Mouse (Mus musculus) thymus, postnatal 10 days (tissue): ENCODE measurements around the gene Tmed2.
"Not testable (repeated sequence)": the region's sequence is repeated elsewhere in the genome, so short reads cannot be mapped to it uniquely, and the experiment has no call there.

Experiments used
- DNase-seq, 2 experiments: peaks; one replicate each; pipeline ENCODE4 v3.0.0; 2021; ENCODE audit warnings: low spot score in 2 of 2

Tmed2 gene

GRCm38 (mm10) chr5:124528351-124528750 lies 12.1 kb upstream of the Tmed2 start:
- DNase-seq: no peak

- no peak for DNase-seq
Measured at GRCm38 (mm10) chr5:124528791-124529190, 11.7 kb upstream of the Tmed2 start.

GRCm38 (mm10) chr5:124529191-124529651 lies 11.3 kb upstream of the Tmed2 start:
- DNase-seq: no peak

- no peak for DNase-seq
Measured at GRCm38 (mm10) chr5:124529697-124530096, 10.8 kb upstream of the Tmed2 start.

- DNase-seq: peak; percentile 74 to 79
Measured at GRCm38 (mm10) chr5:124530655-124531582, 9.6 kb upstream of the Tmed2 start, which contains the start of gene Rilpl1. Gene Rilpl1, minus strand, starts transcription at chr5:124531391.

- DNase-seq: no peak
Measured at GRCm38 (mm10) chr5:124531583-124531930, 8.9 kb upstream of the Tmed2 start.

- DNase-seq: no peak
Measured at GRCm38 (mm10) chr5:124532451-124532850, 8.0 kb upstream of the Tmed2 start.

- DNase-seq: no peak
Measured at GRCm38 (mm10) chr5:124535016-124535415, 5.5 kb upstream of the Tmed2 start.

GRCm38 (mm10) chr5:124536776-124537175 lies 3.7 kb upstream of the Tmed2 start:
- no peak for DNase-seq

- peak; percentile 62 to 76 for DNase-seq
Measured at GRCm38 (mm10) chr5:124538813-124539792, 1.4 kb upstream of the Tmed2 start.

- no peak for DNase-seq
Measured at GRCm38 (mm10) chr5:124539905-124540304, 590 bp upstream of the Tmed2 start.

- peak; percentile 60 to 61 for DNase-seq
Measured at GRCm38 (mm10) chr5:124540905-124541601, 558 bp downstream of the Tmed2 start.

- DNase-seq: no peak
Measured at GRCm38 (mm10) chr5:124541602-124541973, 1.1 kb downstream of the Tmed2 start.

- DNase-seq: not testable (repeated sequence)
Measured at GRCm38 (mm10) chr5:124550737-124551136, 10.2 kb downstream of the Tmed2 start.

- DNase-seq: not testable (repeated sequence)
Measured at GRCm38 (mm10) chr5:124551349-124552093, 11.0 kb downstream of the Tmed2 start.

GRCm38 (mm10) chr5:124552094-124552472 lies 11.6 kb downstream of the Tmed2 start:
- no peak for DNase-seq

GRCm38 (mm10) chr5:124552558-124553307 lies 12.2 kb downstream of the Tmed2 start, which contains the start of gene Ddx55:
Gene Ddx55, plus strand, starts transcription at chr5:124552864.
- DNase-seq: peak; percentile 89 to 90

- no peak for DNase-seq
Measured at GRCm38 (mm10) chr5:124553607-124554006, 13.1 kb downstream of the Tmed2 start.

GRCm38 (mm10) chr5:124555145-124555544 lies 14.7 kb downstream of the Tmed2 start:
- no peak for DNase-seq

- DNase-seq: no peak
Measured at GRCm38 (mm10) chr5:124571068-124571467, 30.6 kb downstream of the Tmed2 start.
